Mouse (Mus musculus) adrenal gland, postnatal 36 days (tissue): ENCODE results near the gene Lst1. TPM values are rescaled to one million over a fixed set of nuclear protein-coding genes. Genes with fewer than 3 reads are reported as not detected.

Experiments used
- DNase-seq, 2 experiments: peaks; one replicate each; pipeline ENCODE4 v3.0.0; 2021; ENCODE audit warnings: mixed read lengths in 1 of 2
- microRNA-seq: library from miRNA; unstranded; fragments of <30 nt; microRNA quantifications from one replicate; pipeline ENCODE4 v1.2.0, GENCODE M21; 2021
- total RNA-seq, 2 experiments: library from RNA; stranded (reverse); gene quantifications; 2 replicates each; pipeline ENCODE4 v1.2.3; 2021

Lst1 gene
- total RNA-seq, 2 experiments from 2014 or later: 4.4 to 4.8 TPM

DNA sequence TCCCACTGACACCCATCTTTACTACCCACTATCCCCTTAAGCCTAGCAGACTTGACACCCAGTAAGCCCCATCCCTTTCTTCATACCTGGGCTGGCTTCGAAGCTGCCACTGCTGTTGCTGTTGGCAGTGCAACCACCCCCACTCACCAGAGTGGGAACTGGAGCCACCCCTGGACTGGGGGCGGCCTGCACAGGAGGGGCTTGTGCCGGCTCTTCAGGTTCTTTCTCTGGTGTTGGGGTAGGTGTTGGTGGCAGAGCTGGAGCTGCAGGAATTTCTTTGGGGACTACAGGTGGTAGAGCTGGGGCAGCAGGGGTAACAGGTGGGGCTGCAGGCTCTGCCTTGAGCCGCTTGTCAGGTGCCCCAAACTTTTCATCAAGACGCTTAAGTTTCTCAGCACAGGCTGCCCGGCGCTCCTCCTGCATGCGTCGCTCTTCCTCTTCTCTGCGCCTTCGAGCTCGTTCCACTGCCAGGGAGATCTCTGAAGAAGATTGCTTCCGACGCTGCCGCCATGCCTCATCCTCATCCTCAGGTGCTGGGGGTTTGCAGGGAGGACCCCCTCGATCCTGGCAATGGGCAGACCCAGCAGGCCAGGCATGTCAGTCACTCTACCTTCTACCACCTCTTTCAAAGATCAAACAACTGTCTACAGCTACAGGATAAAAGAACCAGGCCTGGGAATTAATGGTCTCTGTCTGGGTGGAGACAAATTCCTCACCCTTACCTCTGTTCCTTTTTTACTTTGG, 29.2 kb downstream of the Lst1 start:
- no peak for DNase-seq

DNA sequence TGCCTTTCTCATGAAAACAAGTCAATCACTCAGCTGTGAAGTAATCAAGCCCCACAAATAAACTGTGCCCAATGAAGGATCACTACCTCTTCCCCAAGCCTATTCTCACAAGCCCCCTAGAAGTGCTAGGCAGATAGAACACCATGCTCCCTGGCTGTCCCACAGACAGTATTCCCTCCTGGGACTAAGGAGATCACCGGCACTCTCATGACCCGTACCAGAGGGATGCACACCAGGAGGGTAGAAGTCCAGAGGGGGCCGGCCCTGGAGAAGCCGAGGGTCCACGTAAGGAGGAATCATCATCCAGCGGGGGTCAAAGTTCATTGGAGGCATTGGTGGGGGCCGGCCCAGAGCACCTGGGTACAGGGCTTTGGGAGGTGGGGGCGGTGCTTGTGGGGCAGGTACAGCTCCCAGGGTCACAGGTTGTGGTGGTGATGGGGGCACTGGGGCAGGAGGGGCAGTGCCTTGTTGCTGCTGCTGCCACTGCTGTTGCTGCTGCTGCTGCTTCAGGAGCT, 30.5 kb downstream of the Lst1 start:
- DNase-seq: no peak

DNA sequence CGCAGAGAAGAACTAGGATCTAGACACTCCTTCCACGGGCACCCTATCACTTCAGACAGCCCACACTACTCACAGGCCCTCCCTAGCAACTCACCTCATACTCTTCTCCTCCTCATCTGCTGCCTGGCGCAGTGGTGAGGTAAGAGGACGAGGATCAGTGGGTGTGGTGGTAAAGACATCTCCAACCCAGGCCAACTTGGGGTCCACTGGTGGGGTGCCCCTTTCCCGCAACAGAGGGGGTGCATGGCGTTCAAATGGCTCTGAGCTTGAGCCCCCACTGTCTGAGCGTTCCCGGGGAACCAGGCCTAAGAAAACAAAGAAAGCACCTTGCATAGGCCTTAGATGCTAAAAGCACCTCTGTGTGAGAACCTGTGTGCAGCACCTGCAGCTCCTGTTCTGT, 31.0 kb downstream of the Lst1 start:
- no peak for DNase-seq

DNA sequence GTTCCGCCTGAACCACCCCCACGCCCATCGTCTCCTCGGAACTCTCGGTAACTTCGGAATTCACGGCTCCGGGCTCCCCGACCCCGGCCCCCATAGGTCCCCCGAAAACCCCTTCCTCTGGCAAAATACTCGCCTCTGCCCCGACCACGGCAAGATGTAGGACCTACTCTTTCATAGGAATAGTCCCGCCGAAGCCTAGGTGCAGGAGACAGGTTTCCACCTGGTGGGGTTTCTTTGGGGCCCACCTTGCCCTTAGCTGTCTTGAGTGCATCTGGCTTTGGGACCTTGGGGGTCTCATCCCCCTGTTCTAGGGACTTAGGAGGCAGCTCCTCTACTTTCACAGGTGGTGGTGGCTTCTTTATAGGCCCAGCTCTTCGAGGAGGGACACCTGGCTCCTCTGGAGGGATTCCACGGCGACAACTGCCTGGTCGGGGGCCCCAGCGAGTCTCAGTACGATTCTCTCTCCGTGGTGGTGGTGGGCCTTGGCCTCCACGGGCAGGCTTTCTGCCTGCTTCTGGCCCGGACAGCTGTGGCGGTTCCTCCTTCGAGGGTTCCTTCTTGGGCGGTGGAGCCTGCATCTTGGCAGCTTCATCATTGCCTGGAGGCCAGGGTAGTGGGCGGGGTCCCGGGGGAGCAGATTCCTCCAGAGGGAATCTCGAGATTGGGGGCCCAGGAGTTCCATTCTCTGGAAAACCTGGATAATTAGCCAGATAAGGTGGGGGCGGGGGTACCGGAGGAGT, 31.6 kb downstream of the Lst1 start:
- DNase-seq: no peak

DNA sequence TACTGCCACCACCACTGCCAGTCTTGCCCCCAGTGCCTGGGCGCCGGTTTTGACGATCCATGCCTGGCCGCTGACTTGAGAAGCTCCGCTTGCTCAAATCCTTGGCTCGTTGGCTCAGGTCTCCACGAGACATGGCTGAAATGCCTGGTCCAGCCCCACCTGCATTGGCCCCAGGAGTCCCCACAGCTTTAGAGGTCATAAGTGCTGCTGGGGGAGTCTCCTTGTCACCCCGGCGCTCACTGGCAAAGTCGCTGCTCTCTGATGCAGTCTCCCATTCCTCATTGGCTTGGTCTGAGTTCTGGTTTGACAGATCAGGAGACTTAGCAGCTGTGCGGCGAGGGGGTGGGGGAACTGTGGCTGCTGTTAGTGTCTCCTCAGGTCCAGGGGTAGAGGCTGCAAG, 32.8 kb downstream of the Lst1 start:
- DNase-seq: no peak

DNA sequence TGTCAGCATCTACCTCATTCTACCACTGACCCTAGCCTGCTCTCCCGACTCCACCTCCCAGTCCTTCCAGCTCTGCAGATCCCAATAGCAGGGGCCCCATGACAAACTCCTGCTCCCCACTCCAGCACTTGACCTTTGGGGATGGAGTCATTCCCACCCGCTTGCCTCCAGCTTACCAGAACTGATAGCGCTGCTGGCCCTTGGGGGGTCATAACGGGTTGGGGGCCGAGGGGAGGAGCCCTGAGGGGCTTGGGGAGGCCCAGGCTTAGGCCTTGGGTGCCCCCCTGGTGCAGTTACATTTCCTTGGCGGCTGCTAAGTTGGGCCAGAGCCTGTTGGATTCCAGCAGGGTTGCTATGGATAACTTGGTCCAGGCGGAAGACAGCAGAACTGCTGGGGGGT, 33.6 kb downstream of the Lst1 start:
- DNase-seq: no peak

DNA sequence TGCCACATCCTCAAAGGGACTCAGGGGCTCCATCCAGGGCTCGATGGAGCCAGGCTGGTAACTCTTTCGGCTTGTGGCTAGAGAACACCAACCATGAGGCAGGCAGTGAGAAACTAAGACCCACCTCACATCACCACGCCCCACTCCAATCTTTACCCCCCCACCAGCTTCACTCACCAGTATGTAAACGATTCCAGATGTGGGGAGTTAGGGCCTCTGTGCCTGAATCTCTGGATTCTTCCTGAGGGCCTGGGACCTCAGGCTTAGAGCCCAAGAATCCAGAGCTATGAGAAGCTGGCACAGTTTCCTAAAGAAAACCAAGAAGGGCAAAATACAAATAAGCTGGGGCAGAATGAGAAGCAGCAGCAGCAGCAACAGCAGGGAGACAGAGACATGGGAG, 34.3 kb downstream of the Lst1 start:
- no peak for DNase-seq

DNA sequence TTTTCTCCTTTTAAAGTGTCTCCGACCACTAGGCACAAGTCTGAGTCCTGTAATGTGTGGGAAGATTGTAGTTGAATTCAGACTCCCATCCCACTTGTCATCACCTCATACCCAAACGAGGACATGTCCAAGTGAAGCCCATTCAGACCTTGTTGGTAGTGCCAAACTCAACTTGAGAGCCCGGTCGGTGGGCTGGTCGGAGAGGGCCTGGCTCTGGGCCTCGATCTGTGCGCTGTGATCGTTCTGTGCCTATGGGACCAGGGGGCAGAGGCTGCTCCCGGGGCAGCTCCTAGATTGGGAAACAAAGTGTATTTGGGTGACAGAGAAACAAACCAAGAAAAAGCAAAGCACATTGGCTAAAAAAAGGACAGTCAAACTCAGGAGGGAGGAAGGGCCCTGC, 35.2 kb downstream of the Lst1 start:
- DNase-seq: no peak

DNA sequence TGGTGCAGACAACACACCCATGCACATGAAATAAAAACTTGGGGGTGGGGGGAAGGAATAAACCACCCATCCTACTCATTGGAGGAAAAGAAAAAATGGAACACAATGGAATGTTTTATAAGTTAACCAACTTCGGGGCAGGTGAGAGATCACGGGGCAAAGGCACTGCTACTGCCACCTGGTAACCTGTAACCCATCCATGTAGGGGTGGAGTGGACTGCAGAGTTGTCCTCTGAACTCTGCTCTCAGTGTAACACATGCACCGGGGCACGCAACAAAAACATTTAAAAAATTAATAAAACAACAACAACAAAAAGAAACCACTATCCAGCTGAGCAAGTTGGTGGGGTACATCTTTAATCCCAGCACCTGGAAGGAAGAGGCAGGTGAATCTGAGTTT, 36.1 kb downstream of the Lst1 start:
- DNase-seq: no peak

DNA sequence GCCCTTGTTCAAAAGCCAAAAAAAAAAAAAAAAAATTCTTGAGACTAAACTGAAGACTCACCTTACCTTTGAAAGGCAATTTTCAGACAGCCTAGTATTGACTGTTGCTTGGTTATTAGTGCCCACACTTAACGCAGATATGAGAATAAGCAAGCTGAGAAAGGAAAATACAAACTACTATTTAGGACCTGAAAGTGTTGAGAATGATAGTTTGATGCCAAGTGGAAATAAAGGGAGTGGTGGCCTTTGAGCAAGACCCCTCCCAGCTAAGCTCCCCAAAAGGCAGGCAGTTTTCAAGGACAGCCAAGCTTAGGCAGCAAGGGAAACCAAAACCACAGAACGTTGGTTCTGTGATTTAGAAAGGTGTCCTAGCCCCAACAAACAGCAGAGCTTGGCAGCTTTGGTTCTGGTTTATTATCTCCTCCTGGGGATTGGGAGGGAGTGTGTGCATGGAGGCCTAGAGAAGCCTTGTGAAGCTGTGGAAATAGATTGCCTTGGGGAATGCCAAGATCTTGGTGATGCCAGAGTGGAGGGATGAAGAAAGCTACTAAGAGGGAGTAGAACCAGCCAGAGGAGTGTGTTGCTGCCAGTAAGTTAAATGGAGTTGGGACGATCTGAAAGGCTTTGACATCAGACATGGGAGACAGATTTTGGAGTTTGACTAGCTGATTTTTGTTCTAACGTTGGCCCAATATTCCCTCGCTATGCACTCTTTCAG, 40.2 kb downstream of the Lst1 start:
- peak in 1 of 2 experiments; percentile 12 for DNase-seq

DNA sequence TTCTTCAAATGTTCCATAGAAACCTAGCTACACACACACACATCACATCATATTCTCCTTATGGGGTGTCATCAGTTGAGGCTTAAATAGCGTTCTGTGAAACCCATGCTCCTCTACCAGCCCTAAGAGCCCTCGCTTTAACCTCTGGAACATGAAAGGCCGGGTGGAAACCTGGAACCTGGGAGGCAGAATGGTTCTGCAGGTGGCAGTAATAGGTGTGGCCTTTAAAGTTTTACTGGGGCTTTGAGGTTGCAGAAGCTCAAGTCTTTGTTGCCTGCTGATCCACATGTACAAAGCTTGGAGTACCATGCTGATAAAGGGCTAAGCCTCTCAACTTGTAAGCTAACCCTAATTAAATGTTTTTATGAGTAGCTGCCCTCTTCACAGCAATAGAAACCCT, 40.9 kb downstream of the Lst1 start:
- no peak for DNase-seq

DNA sequence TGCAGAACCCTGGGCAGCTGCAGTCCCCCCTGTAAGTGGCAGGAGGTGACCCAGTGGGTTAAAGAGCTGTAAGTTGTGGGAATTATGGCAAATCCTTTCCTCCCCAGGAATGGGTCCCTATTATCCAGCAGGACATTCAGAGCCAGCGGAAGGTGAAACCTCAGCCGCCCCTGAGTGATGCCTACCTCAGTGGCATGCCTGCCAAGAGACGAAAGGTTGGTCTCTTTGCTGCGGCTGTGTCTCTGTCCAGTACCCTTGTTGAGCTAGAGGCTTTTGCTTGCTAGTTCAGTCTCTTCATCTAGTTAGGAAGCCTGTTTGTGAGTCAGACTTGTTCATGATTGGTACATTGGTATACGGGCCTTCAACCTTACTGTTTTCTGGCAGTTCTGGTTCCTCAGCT, 42.1 kb downstream of the Lst1 start:
- DNase-seq: no peak

DNA sequence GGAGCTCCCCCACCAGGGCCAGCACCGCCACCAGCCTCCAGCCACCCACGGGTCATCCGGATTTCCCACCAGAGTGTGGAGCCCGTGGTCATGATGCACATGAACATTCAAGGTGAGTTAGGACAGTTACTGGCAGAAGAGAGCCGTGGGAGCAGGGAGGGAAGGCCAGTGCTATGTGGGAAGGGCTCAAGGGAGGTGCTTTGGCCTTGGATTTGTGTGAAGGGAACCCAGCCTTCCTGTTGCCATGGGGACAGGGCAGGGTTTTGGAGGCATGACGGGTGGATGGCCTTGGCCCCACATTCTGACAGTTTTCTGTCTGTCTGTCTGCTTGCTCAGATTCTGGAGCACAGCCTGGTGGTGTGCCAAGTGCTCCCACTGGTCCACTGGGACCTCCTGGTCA, 46.3 kb downstream of the Lst1 start:
- DNase-seq: peak; percentile 91 to 92

DNA sequence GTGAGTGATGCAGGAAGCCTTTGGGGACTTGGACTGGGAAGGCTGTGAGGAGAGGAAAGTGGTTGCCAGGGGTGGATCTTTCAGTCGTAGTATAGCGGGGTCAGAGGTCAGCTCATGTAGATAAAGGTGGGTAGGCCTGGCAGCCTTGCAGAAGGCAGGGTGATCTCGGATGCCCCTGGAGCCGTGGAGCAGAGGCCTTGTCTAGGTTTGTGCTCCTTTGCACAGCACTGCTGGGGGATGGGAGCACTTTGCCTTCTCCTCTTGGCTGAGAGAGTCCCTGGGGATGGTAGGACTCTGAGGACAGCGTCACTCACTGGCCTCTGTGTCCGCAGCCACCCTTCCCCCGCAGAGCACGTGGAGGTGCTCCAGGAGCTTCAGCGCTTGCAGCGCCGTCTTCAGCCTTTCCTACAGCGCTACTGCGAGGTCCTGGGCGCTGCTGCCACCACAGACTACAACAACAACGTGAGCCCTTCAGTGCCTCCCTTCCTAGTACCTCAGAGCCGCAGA, 47.7 kb downstream of the Lst1 start:
- peak; percentile 47 to 67 for DNase-seq

DNA sequence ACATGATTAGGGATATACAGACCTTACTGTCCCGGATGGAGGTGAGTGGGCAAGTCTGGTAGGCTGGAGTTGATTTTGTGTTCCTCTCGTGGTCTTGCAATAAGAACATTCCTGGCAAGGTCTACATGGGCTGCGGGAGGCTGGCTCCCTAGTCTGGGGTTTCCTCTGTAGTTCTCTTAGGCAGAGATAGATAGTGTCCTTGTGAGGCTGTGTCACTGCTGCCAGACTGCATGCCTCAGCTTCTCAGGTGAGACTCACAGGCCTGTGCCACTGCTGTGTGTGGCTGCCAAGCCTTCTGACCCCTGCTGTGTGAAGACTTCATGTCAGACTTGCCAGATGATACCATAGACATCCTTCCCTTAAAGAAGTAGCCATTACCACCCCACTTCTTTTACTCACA, 49.0 kb downstream of the Lst1 start:
- peak; percentile 48 to 50 for DNase-seq

DNA sequence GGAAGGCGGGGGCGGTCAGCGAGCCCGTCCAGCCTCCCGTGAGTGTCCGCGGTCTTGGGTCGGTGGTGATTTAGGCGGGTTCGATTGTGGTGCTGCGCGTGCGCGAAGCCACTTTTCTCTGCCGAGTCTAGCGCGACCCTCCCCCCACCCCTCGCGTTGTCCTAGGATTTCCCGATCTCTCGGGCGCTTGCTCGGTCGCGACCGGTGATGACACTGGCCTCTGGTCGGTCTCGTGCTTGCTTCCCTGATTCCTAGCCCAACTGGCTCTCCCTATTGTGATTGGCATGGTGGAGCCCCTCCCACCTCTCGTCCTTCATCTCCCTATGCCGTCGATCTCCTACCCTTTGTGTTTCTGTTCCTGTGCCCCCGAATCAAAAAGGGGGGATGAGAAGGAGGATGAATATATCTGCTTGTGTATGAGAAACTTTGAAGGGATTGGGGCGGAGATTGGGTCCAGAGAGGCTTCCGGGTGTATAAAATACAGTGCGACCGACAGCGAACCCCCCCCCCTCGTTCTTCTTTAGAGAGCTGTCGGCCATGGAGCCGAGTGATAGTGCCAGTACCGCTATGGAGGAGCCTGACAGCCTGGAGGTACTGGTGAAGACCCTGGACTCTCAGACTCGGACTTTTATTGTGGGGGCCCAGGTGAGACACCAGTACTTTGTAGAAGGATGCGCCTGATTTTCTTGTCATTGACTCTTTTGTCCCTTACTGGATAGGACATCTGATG, 52.5 kb downstream of the Lst1 start:
- no peak for DNase-seq

Small RNAs within 50 kb of the gene (microRNA-seq; reads per million reads assigned to microRNA genes)
- gene Mir6973a: not detected
- not detected for gene Mir6974

Other genes starting within 250 kb of the Lst1 start
- gene Hspa1b, start 229.2 kb downstream of the Lst1 start, total RNA-seq: 100 to 1,000 TPM in 1 of 2 experiments, 10 to 100 TPM in 1; 80.1 to 206 TPM
- not detected for gene Gm20481, start 218.5 kb downstream of the Lst1 start, total RNA-seq
- gene Hspa1a, start 216.3 kb downstream of the Lst1 start, total RNA-seq: 10 to 100 TPM; 36.0 to 86.1 TPM
- gene Hspa1l, start 215.7 kb downstream of the Lst1 start, total RNA-seq: under 1 TPM; 0.20 to 0.36 TPM
- gene Lsm2, start 206.6 kb downstream of the Lst1 start, total RNA-seq: 10 to 100 TPM; 35.2 to 35.5 TPM
- 10 to 100 TPM; 61.5 to 62.9 TPM for gene Vars, start 187.5 kb downstream of the Lst1 start, total RNA-seq
- gene Vwa7, start 171.9 kb downstream of the Lst1 start, total RNA-seq: under 1 TPM; 0.53 to 0.59 TPM
- 1 to 10 TPM in 1 of 2 experiments, under 1 TPM in 1; 0.82 to 1.3 TPM for gene Sapcd1, start 160.4 kb downstream of the Lst1 start, total RNA-seq
- gene Msh5, start 141.7 kb downstream of the Lst1 start, total RNA-seq: 1 to 10 TPM in 1 of 2 experiments, under 1 TPM in 1; 0.95 to 1.6 TPM
- 100 to 1,000 TPM in 1 of 2 experiments, 10 to 100 TPM in 1; 83.6 to 109 TPM for gene Clic1, start 138.5 kb downstream of the Lst1 start, total RNA-seq
- gene Ddah2, start 129.4 kb downstream of the Lst1 start, total RNA-seq: 10 to 100 TPM; 16.1 to 18.2 TPM
- gene Ly6g6c, start 123.1 kb downstream of the Lst1 start, total RNA-seq: under 1 TPM in 1 of 2 experiments, not detected in 1; 0.56 TPM
- gene Mpig6b, start 122.3 kb downstream of the Lst1 start, total RNA-seq: not detected
- under 1 TPM in 1 of 2 experiments, not detected in 1; 0.50 TPM for gene Ly6g6e, start 111.5 kb downstream of the Lst1 start, total RNA-seq
- gene Ly6g6d, start 110.4 kb downstream of the Lst1 start, total RNA-seq: under 1 TPM in 1 of 2 experiments, not detected in 1; 0.43 TPM
- gene Ly6g6f, start 102.8 kb downstream of the Lst1 start, total RNA-seq: not detected
- 10 to 100 TPM; 73.9 to 89.4 TPM for gene Abhd16a, start 99.2 kb downstream of the Lst1 start, total RNA-seq
- not detected for gene Ly6g5c, start 80.2 kb downstream of the Lst1 start, total RNA-seq
- under 1 TPM; 0.26 to 0.43 TPM for gene Ly6g5b, start 73.0 kb downstream of the Lst1 start, total RNA-seq
- gene Gpank1, start 67.0 kb downstream of the Lst1 start, total RNA-seq: 10 to 100 TPM; 11.1 to 12.1 TPM
- 100 to 1,000 TPM; 207 to 209 TPM for gene Csnk2b, start 66.4 kb downstream of the Lst1 start, total RNA-seq
- 10 to 100 TPM; 25.0 to 29.5 TPM for gene D17H6S53E, start 62.1 kb downstream of the Lst1 start, total RNA-seq
- gene Apom, start 56.4 kb downstream of the Lst1 start, total RNA-seq: not detected
- gene Bag6, start 53.3 kb downstream of the Lst1 start, total RNA-seq: 100 to 1,000 TPM; 372 to 389 TPM
- 100 to 1,000 TPM; 212 to 261 TPM for gene Prrc2a, start 23.5 kb downstream of the Lst1 start, total RNA-seq
- gene Aif1, start 12.4 kb downstream of the Lst1 start, total RNA-seq: 1 to 10 TPM; 3.8 to 4.4 TPM
- 1 to 10 TPM in 1 of 2 experiments, under 1 TPM in 1; 0.89 to 6.6 TPM for gene Ltb, start 6.0 kb upstream of the Lst1 start, total RNA-seq
- gene Tnf, start 13.6 kb upstream of the Lst1 start, total RNA-seq: under 1 TPM; 0.23 to 0.36 TPM
- gene Lta, start 16.9 kb upstream of the Lst1 start, total RNA-seq: under 1 TPM; 0.36 to 0.40 TPM
- gene Gm16181, start 32.4 kb upstream of the Lst1 start, total RNA-seq: not detected
- gene Atp6v1g2, start 45.2 kb upstream of the Lst1 start, total RNA-seq: 1 to 10 TPM; 4.8 to 6.7 TPM
- gene Nfkbil1, start 47.4 kb upstream of the Lst1 start, total RNA-seq: 10 to 100 TPM; 15.5 to 20.1 TPM
- 100 to 1,000 TPM; 199 to 225 TPM for gene Ddx39b, start 53.3 kb upstream of the Lst1 start, total RNA-seq
- 100 to 1,000 TPM; 170 to 266 TPM for gene H2-D1, start 74.3 kb upstream of the Lst1 start, total RNA-seq
- 1 to 10 TPM; 3.3 to 4.5 TPM for gene H2-Q1, start 132.0 kb upstream of the Lst1 start, total RNA-seq
- 1 to 10 TPM; 1.4 to 1.9 TPM for gene H2-Q2, start 153.8 kb upstream of the Lst1 start, total RNA-seq
- 10 to 100 TPM; 24.9 to 29.1 TPM for gene H2-Q4, start 191.2 kb upstream of the Lst1 start, total RNA-seq
- 1 to 10 TPM; 2.4 to 6.2 TPM for gene H2-Q6, start 236.4 kb upstream of the Lst1 start, total RNA-seq